21 mouse cellular contexts compared by ENCODE assay signal in genomic region chr13:21226031-21226430, GRCm38 (mm10). TPM values are rescaled to one million over a fixed set of nuclear protein-coding genes. Genes with fewer than 3 reads are reported as not detected.
A peak's percentile ranks its signal among the peaks of the same experiment; 100 is the strongest.
DNase-seq lines count a peak whose midpoint lies in the region; ATAC-seq and TF ChIP-seq lines count a peak whose summit lies in the region.
"Had no signal": no experiment of that assay in that cellular context is flagged by ENCODE, and none has a peak within 500 bp of the region (broad histone marks: within the 10 kb centered on the region; RNA-seq: fewer than 3 reads in every experiment).

No protein-coding gene starts in this region.

- no peaks in the 10 kb centered on the region for H3K9me3 ChIP-seq in midbrain, embryonic 11.5 days (ENCODE audit: control insufficient read depth, low read length)
- no peaks in the 10 kb centered on the region for H3K9me3 ChIP-seq in midbrain, embryonic 15.5 days
- no peaks in the 10 kb centered on the region for H3K9me3 ChIP-seq in MEL (replicated peaks; ENCODE audit: insufficient read depth, low read length)
- H3K9me3 ChIP-seq in hindbrain, embryonic 12.5 days (replicated peaks): no peaks in the 10 kb centered on the region
- H3K9me3 ChIP-seq: G1E had no signal

- no peaks in the 10 kb centered on the region for H3K36me3 ChIP-seq in midbrain, embryonic 11.5 days (ENCODE audit: control insufficient read depth, insufficient read depth, low read length)
- H3K36me3 ChIP-seq in midbrain, embryonic 15.5 days (replicated peaks): no peaks in the 10 kb centered on the region
- peaks cover 0 to 15% of the 10 kb centered on the region in 2 experiments; a peak in 2 of 4 replicates for H3K36me3 ChIP-seq in MEL (ENCODE audit: control insufficient read depth in 1 of 2, insufficient read depth in 2 of 2, low read length in 2 of 2)
- no peaks in the 10 kb centered on the region for H3K36me3 ChIP-seq in hindbrain, embryonic 12.5 days
- H3K36me3 ChIP-seq: G1E had no signal

- peak; percentile 51 for DNase-seq in heart, adult 11 months
- DNase-seq in heart, postnatal 10 days: no peak
- peak; percentile 68 for DNase-seq in midbrain, embryonic 11.5 days (ENCODE audit: low spot score, missing footprints)
- peak; percentile 42 for DNase-seq in MEL (ENCODE audit: low read depth, low spot score)
- DNase-seq: adrenal gland, adult 2 months; adrenal gland, adult 8-10 months; adrenal gland, postnatal 10 days; adrenal gland, postnatal 14 days; adrenal gland, postnatal 25 days; adrenal gland, postnatal 36 days; B cell, adult 2 months; cerebellum, adult 11 months; cerebellum, adult 11-12 months; cerebellum, adult 18-20 months; cerebellum, adult 2 months had no signal

- H3K9ac ChIP-seq in midbrain, embryonic 11.5 days (ENCODE audit: low read length): no peak overlapping the region
- H3K9ac ChIP-seq in midbrain, embryonic 15.5 days: no peak overlapping the region
- no peak overlapping the region for H3K9ac ChIP-seq in MEL (ENCODE audit: control insufficient read depth, low read depth, low read length, poor library complexity, severe bottlenecking)
- H3K9ac ChIP-seq in hindbrain, embryonic 12.5 days: no peak overlapping the region

- no peaks in the 10 kb centered on the region for H3K79me2 ChIP-seq in MEL (ENCODE audit: control insufficient read depth, insufficient read depth, low read length, poor library complexity)

- intact Hi-C loops in heart, postnatal 10 days (cut with DNase I): no loop called here

- no peak for TF ChIP-seq CTCF in MEL (IDR thresholded peaks at IDR 0.05 in 2 of 3, conservative IDR thresholded peaks at IDR 0.05 in 1 of 3; ENCODE audit: control insufficient read depth in 1 of 3, insufficient read depth in 1 of 3, low read depth in 2 of 3, low read length in 3 of 3, poor library complexity in 1 of 3, severe bottlenecking in 1 of 3)

- 83% methylated on average over 3 of the region's 3 CpGs for WGBS in midbrain, embryonic 11.5 days
- WGBS in midbrain, embryonic 15.5 days: 47% methylated on average over 3 of the region's 3 CpGs
- WGBS in hindbrain, embryonic 12.5 days: 64% methylated on average over 3 of the region's 3 CpGs

- ATAC-seq in midbrain, embryonic 11.5 days (ENCODE audit: low FRiP score): no peak
- ATAC-seq in midbrain, embryonic 15.5 days (replicated peaks): no peak
- ATAC-seq in hindbrain, embryonic 12.5 days (ENCODE audit: low FRiP score): no peak
- ATAC-seq: activated CD4-positive, CD25-positive, alpha-beta regulatory T cell, adult 4 months; CD4-positive, CD25-positive, alpha-beta regulatory T cell, adult 4 months; Patski had no signal

- H3K4me1 ChIP-seq in midbrain, embryonic 11.5 days (ENCODE audit: control insufficient read depth, insufficient read depth, low read length): no peaks in the 10 kb centered on the region
- peaks cover 16% of the 10 kb centered on the region for H3K4me1 ChIP-seq in midbrain, embryonic 15.5 days
- H3K4me1 ChIP-seq in MEL (ENCODE audit: control insufficient read depth in 1 of 2, insufficient read depth in 2 of 2, low read length in 2 of 2): peaks cover 1 to 10% of the 10 kb centered on the region in 2 experiments; a peak in 2 of 4 replicates
- no peaks in the 10 kb centered on the region for H3K4me1 ChIP-seq in hindbrain, embryonic 12.5 days

- no peak overlapping the region for H3K4me3 ChIP-seq in midbrain, embryonic 11.5 days (ENCODE audit: low read depth, low read length)
- no peak overlapping the region for H3K4me3 ChIP-seq in midbrain, embryonic 15.5 days
- H3K4me3 ChIP-seq in MEL (ENCODE audit: control insufficient read depth in 1 of 2, insufficient read depth in 1 of 2, low read depth in 2 of 2, low read length in 2 of 2): no peak overlapping the region
- no peak overlapping the region for H3K4me3 ChIP-seq in hindbrain, embryonic 12.5 days

- TF ChIP-seq EP300 in MEL (IDR thresholded peaks at IDR 0.05; ENCODE audit: low read depth in 1 of 2, low read length in 2 of 2): no peak

- TF ChIP-seq RAD21 in MEL (IDR thresholded peaks at IDR 0.05; ENCODE audit: low read depth, low read length): no peak

- no peaks in the 10 kb centered on the region; the same call in 1 of the 2 replicates for H3K27me3 ChIP-seq in midbrain, embryonic 11.5 days (ENCODE audit: control insufficient read depth, insufficient read depth, low read length)
- 0 out of 2 replicates have a peak, but pooled peaks cover 3% of the 10 kb centered on the region for H3K27me3 ChIP-seq in midbrain, embryonic 15.5 days (replicated peaks)
- no peaks in the 10 kb centered on the region; a peak in 1 of 4 replicates for H3K27me3 ChIP-seq in MEL (ENCODE audit: control insufficient read depth in 1 of 2, insufficient read depth in 2 of 2, low read length in 2 of 2)
- no peaks in the 10 kb centered on the region for H3K27me3 ChIP-seq in hindbrain, embryonic 12.5 days
- H3K27me3 ChIP-seq: Patski had no signal

- no peak overlapping the region for H3K4me2 ChIP-seq in midbrain, embryonic 11.5 days
- H3K4me2 ChIP-seq in midbrain, embryonic 15.5 days: no peak overlapping the region
- H3K4me2 ChIP-seq in hindbrain, embryonic 12.5 days (replicated peaks): no peak overlapping the region

- TF ChIP-seq POLR2A in MEL (IDR thresholded peaks at IDR 0.05; ENCODE audit: control insufficient read depth in 1 of 2, insufficient read depth in 1 of 2, low read depth in 1 of 2, low read length in 2 of 2, poor library complexity in 1 of 2): no peak

- no peak overlapping the region for H3K27ac ChIP-seq in midbrain, embryonic 11.5 days (ENCODE audit: low read depth, low read length)
- H3K27ac ChIP-seq in midbrain, embryonic 15.5 days: no peak overlapping the region
- no peak overlapping the region for H3K27ac ChIP-seq in MEL (ENCODE audit: control insufficient read depth, low read depth, low read length)
- H3K27ac ChIP-seq in hindbrain, embryonic 12.5 days: no peak overlapping the region

TF ChIP-seq in MEL, 35 proteins besides CTCF, POLR2A, EP300 and RAD21:
- TF ChIP-seq NELFE (IDR thresholded peaks at IDR 0.05; ENCODE audit: low read depth, low read length): no peak
- TF ChIP-seq ZNF384 (IDR thresholded peaks at IDR 0.05; ENCODE audit: low read depth, low read length): peak; percentile 47

RNA-seq across cellular contexts. Expression of gene Trim27, which starts 46.8 kb away (rescaled TPM):
- 10 to 100 TPM; 26.9 to 33.6 TPM for total RNA-seq in heart, postnatal 10 days (2021)
- polyA plus RNA-seq in midbrain, embryonic 11.5 days (2014; fragmentation: Nextera tagmentation; extraction: Ambion mirVana): 136 and 138 TPM in 2 replicates
- polyA plus RNA-seq in midbrain, embryonic 15.5 days (2015; fragmentation: Nextera tagmentation; extraction: Ambion mirVana): 81.0 and 89.9 TPM in 2 replicates
- 257 and 258 TPM in 2 replicates for total RNA-seq in MEL (2012; rRNA removed)
- polyA plus RNA-seq in MEL (2012; ENCODE audit: insufficient read depth in 1 of 2, insufficient read length in 2 of 2, low read depth in 1 of 2, low replicate concordance in 2 of 2, missing spikeins in 1 of 2): 100 to 1,000 TPM; 311 to 339 TPM
- polyA plus RNA-seq in hindbrain, embryonic 12.5 days (2016; fragmentation: Nextera tagmentation; extraction: Ambion mirVana): 127 and 130 TPM in 2 replicates

Comparison
In these comparisons a context has a peak if more than half of its experiments do, and no peak if none do; other contexts are left out.
1. DNase-seq: peak in heart, adult 11 months (single experiment), midbrain, embryonic 11.5 days (single experiment) and MEL (single experiment); none in heart, postnatal 10 days (0 of 2).